Mouse (Mus musculus) forebrain, embryonic 16.5 days (tissue): ENCODE measurements around the gene Dhx34. TPM values are rescaled to one million over a fixed set of nuclear protein-coding genes. Genes with fewer than 3 reads are reported as not detected.
"Not testable (repeated sequence)": the region's sequence is repeated elsewhere in the genome, so short reads cannot be mapped to it uniquely, and the experiment has no call there.

Experiments used
- ATAC-seq: fragments of 200-750 bp; cut with Nextera tagmentation; 2 replicates; pipeline ENCODE4 v1.8.0; 2017; ENCODE audit warnings: mild to moderate bottlenecking, moderate library complexity
- H3K27ac ChIP-seq: fragments of 300-500 bp; sonication (generic); 2 replicates; pipeline ENCODE4 v1.5.1; 2014; ENCODE audit warnings: low read length, control low read depth
- H3K27me3 ChIP-seq: fragments of 300-500 bp; sonication (generic); replicated peaks from 2 replicates; pipeline ENCODE4 v1.6.1; 2014; ENCODE audit warnings: low read length; ENCODE audit not compliant: control insufficient read depth, insufficient read depth
- H3K36me3 ChIP-seq: fragments of 300-500 bp; sonication (generic); 2 replicates; pipeline ENCODE4 v1.6.1; 2014; ENCODE audit not compliant: control insufficient read depth, insufficient read depth
- H3K4me1 ChIP-seq: fragments of 300-500 bp; sonication (generic); replicated peaks from 2 replicates; pipeline ENCODE4 v1.6.1; 2014; ENCODE audit warnings: low read length; ENCODE audit not compliant: control insufficient read depth, insufficient read depth
- H3K4me2 ChIP-seq: fragments of 300-500 bp; sonication (generic); 2 replicates; pipeline ENCODE4 v1.6.1; 2014; ENCODE audit warnings: mild to moderate bottlenecking, low read length, control low read depth
- H3K4me3 ChIP-seq: fragments of 300-500 bp; sonication (generic); replicated peaks from 2 replicates; pipeline ENCODE4 v1.5.1; 2014; ENCODE audit warnings: mild to moderate bottlenecking, low read length, control low read depth
- H3K9ac ChIP-seq: fragments of 300-500 bp; sonication (generic); replicated peaks from 2 replicates; pipeline ENCODE4 v1.6.1; 2014; ENCODE audit warnings: low read depth, low read length, control low read depth
- H3K9me3 ChIP-seq: fragments of 300-500 bp; sonication (generic); 2 replicates; pipeline ENCODE4 v1.6.1; 2016; ENCODE audit warnings: low read length; ENCODE audit not compliant: control insufficient read depth
- WGBS: fragments of 180-500 bp; shearing (Covaris S2); extraction: QIAGEN DNeasy Blood & Tissue Kit; methylation state at CpG from one replicate; pipeline ENCODE4 v1.1.7; 2014; 5-methylcytosine and 5-hydroxymethylcytosine counted together
- polyA plus RNA-seq: library from polyadenylated mRNA; unstranded; fragments of >200 nt; fragmentation: Nextera tagmentation; extraction: Ambion mirVana; gene quantifications from 2 replicates; pipeline ENCODE4 v1.2.1, GENCODE M21; 2015

The Dhx34 gene
- 13.9 and 15.5 TPM in 2 replicates for polyA plus RNA-seq

- Histone ChIP-seq H3K4me1 (peaks cover 13% of the 10 kb centered on the region), H3K9ac (peak within 1 kb of the TSS; percentile 75), H3K27me3 (no peaks in the 10 kb centered on the region), H3K4me2 (peak within 1 kb of the TSS; percentile 86), H3K9me3 (no peaks in the 10 kb centered on the region), H3K36me3 (peaks cover 3% of the 10 kb centered on the region; the same call in 1 of the 2 replicates), H3K4me3 (peak within 1 kb of the TSS; percentile 61), H3K27ac (peak within 1 kb of the TSS; percentile 70)
- WGBS, result under 1% methylated on average over 34 of the region's 34 CpGs
- ATAC-seq, result peak; percentile 95
Measured at GRCm38 (mm10) chr7:16221582-16222272, at the start of gene Dhx34. Dhx34 (minus strand) TSS chr7:16222037.

- no peak overlapping the region for H3K4me3 ChIP-seq
- H3K9ac ChIP-seq, result no peak overlapping the region
- no peak for ATAC-seq
- 66% methylated on average over 1 of the region's 1 CpGs for WGBS
- peaks cover 4% of the 10 kb centered on the region for H3K36me3 ChIP-seq
- H3K4me1 ChIP-seq, result peaks cover 27% of the 10 kb centered on the region
- no peak overlapping the region for H3K4me2 ChIP-seq
- no peak overlapping the region for H3K27ac ChIP-seq
- H3K27me3 ChIP-seq, result no peaks in the 10 kb centered on the region
- H3K9me3 ChIP-seq, result no peaks in the 10 kb centered on the region
Measured at GRCm38 (mm10) chr7:16271139-16271538, 49.3 kb upstream of the Dhx34 start.

- H3K4me1 ChIP-seq, H3K36me3 ChIP-seq, H3K27me3 ChIP-seq, H3K27ac ChIP-seq, ATAC-seq, H3K4me3 ChIP-seq, H3K9ac ChIP-seq, H3K9me3 ChIP-seq, H3K4me2 ChIP-seq: not testable (repeated sequence)
- WGBS, result 87% methylated on average over 7 of the region's 7 CpGs
Measured at GRCm38 (mm10) chr7:16266593-16266992, 44.8 kb upstream of the Dhx34 start.

GRCm38 (mm10) chr7:16265856-16266255 is 44.0 kb upstream of the Dhx34 start:
- Histone ChIP-seq H3K9ac (no peak overlapping the region), H3K27me3 (no peaks in the 10 kb centered on the region), H3K4me1 (no peaks in the 10 kb centered on the region), H3K36me3 (no peaks in the 10 kb centered on the region), H3K4me3 (no peak overlapping the region), H3K9me3 (peaks cover 8% of the 10 kb centered on the region; the same call in 1 of the 2 replicates), H3K4me2 (no peak overlapping the region), H3K27ac (no peak overlapping the region)
- WGBS, result 87% methylated on average over 11 of the region's 11 CpGs
- ATAC-seq, result no peak

GRCm38 (mm10) chr7:16263843-16264242 is 42.0 kb upstream of the Dhx34 start:
- WGBS, result 82% methylated on average over 5 of the region's 5 CpGs

GRCm38 (mm10) chr7:16263015-16263787 is 41.4 kb upstream of the Dhx34 start:
- no peak for ATAC-seq
- H3K4me3 ChIP-seq, result no peak overlapping the region
- H3K4me1 ChIP-seq, result no peaks in the 10 kb centered on the region
- H3K9me3 ChIP-seq, result peaks cover 8% of the 10 kb centered on the region; the same call in 1 of the 2 replicates
- 30% methylated on average over 8 of the region's 8 CpGs for WGBS
- H3K36me3 ChIP-seq, result no peaks in the 10 kb centered on the region
- H3K27me3 ChIP-seq, result no peaks in the 10 kb centered on the region
- no peak overlapping the region for H3K27ac ChIP-seq
- H3K4me2 ChIP-seq, result no peak overlapping the region
- no peak overlapping the region for H3K9ac ChIP-seq

More at GRCm38 (mm10) chr7:16263843-16264242, 42.0 kb upstream of the Dhx34 start:
- Histone ChIP-seq H3K9ac (no peak overlapping the region), H3K36me3 (no peaks in the 10 kb centered on the region), H3K27me3 (no peaks in the 10 kb centered on the region), H3K27ac (no peak overlapping the region), H3K4me2 (no peak overlapping the region), H3K4me3 (no peak overlapping the region), H3K4me1 (no peaks in the 10 kb centered on the region), H3K9me3 (peaks cover 8% of the 10 kb centered on the region; the same call in 1 of the 2 replicates)
- no peak for ATAC-seq

GRCm38 (mm10) chr7:16261097-16261496 is 39.3 kb upstream of the Dhx34 start:
- Histone ChIP-seq H3K4me1 (no peaks in the 10 kb centered on the region), H3K27ac (no peak overlapping the region), H3K4me2 (no peak overlapping the region), H3K27me3 (no peaks in the 10 kb centered on the region), H3K9me3 (peaks cover 8% of the 10 kb centered on the region; the same call in 1 of the 2 replicates), H3K9ac (no peak overlapping the region), H3K4me3 (no peak overlapping the region), H3K36me3 (no peaks in the 10 kb centered on the region)
- WGBS, result 82% methylated on average over 1 of the region's 1 CpGs
- no peak for ATAC-seq

GRCm38 (mm10) chr7:16259110-16259590 is 37.3 kb upstream of the Dhx34 start, which contains the start of gene C5ar1:
C5ar1 (minus strand) TSS chr7:16259540.
- Histone ChIP-seq H3K27ac (no peak within 1 kb of the TSS), H3K27me3 (no peaks in the 10 kb centered on the region), H3K4me3 (no peak within 1 kb of the TSS), H3K4me1 (no peaks in the 10 kb centered on the region), H3K9ac (no peak within 1 kb of the TSS), H3K4me2 (no peak within 1 kb of the TSS), H3K9me3 (no peaks in the 10 kb centered on the region), H3K36me3 (no peaks in the 10 kb centered on the region)
- WGBS, result 85% methylated on average over 5 of the region's 5 CpGs
- no peak for ATAC-seq

GRCm38 (mm10) chr7:16257830-16258229 is 36.0 kb upstream of the Dhx34 start:
- H3K4me1 ChIP-seq, result no peaks in the 10 kb centered on the region
- no peak for ATAC-seq
- H3K9ac ChIP-seq, result no peak overlapping the region
- H3K9me3 ChIP-seq, result no peaks in the 10 kb centered on the region
- 94% methylated on average over 11 of the region's 11 CpGs for WGBS
- H3K4me2 ChIP-seq, result no peak overlapping the region
- no peak overlapping the region for H3K27ac ChIP-seq
- no peaks in the 10 kb centered on the region for H3K27me3 ChIP-seq
- no peaks in the 10 kb centered on the region for H3K36me3 ChIP-seq
- H3K4me3 ChIP-seq, result no peak overlapping the region
